In the genomic region with DNA sequence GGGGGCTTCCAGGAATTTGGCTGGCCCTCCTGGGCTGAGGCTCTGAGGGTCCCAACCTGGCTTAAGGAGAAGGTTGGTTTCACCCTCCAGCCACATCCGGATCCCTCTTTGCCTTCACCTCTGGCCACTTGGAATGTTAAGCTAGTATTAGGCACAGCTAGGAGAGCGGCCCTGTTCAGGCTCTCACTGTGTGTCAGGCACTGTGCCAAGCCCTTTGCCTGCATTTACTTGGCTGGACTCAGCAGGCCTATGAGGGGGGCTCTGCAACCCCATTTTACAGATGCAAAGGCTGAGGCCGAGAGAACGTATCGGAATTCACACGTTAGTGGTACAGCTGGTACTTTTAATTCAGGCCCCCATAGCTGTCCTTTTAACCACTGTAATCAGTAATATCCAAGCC, we compare ENCODE assay signal across 11 mouse cellular contexts. TPM values are rescaled to one million over a fixed set of nuclear protein-coding genes. Genes with fewer than 3 reads are reported as not detected.
A peak's percentile ranks its signal among the peaks of the same experiment; 100 is the strongest.
DNase-seq lines count a peak whose midpoint lies in the region; ATAC-seq and TF ChIP-seq lines count a peak whose summit lies in the region.
"Had no signal": no experiment of that assay in that cellular context is flagged by ENCODE, and none has a peak within 500 bp of the region (broad histone marks: within the 10 kb centered on the region; RNA-seq: fewer than 3 reads in every experiment).

No protein-coding gene starts in this region.

- H3K4me3 ChIP-seq in left cerebral cortex, adult 2 months = no peak overlapping the region
- no peak overlapping the region for H3K4me3 ChIP-seq in hindbrain, embryonic 13.5 days
- no peak overlapping the region for H3K4me3 ChIP-seq in neural tube, embryonic 13.5 days
- H3K4me3 ChIP-seq: erythroblast, embryonic 14.5 days; limb, embryonic 13.5 days had no signal

- no peaks in the 10 kb centered on the region for H3K9me3 ChIP-seq in hindbrain, embryonic 13.5 days
- no peaks in the 10 kb centered on the region for H3K9me3 ChIP-seq in neural tube, embryonic 13.5 days
- H3K9me3 ChIP-seq: limb, embryonic 13.5 days had no signal

- no peak for ATAC-seq in hindbrain, embryonic 13.5 days (ENCODE audit: low FRiP score)
- ATAC-seq in neural tube, embryonic 13.5 days (ENCODE audit: low read depth) = no peak

- TF ChIP-seq CTCF in left cerebral cortex, adult 2 months (IDR thresholded peaks at IDR 0.05) = no peak

- H3K9ac ChIP-seq in hindbrain, embryonic 13.5 days = 0 out of 2 replicates have a peak overlapping the region, but pooled peaks have one; percentile 58
- no peak overlapping the region for H3K9ac ChIP-seq in neural tube, embryonic 13.5 days

- H3K36me3 ChIP-seq in hindbrain, embryonic 13.5 days = peaks cover 12% of the 10 kb centered on the region; the same call in 1 of the 2 replicates
- no peaks in the 10 kb centered on the region; the same call in 1 of the 2 replicates for H3K36me3 ChIP-seq in neural tube, embryonic 13.5 days

- peak; percentile 49 for DNase-seq in adrenal gland, postnatal 10 days
- no peak for DNase-seq in adrenal gland, postnatal 25 days
- peak; percentile 63 for DNase-seq in left cerebral cortex, postnatal 4 days
- DNase-seq in left cerebral cortex, adult 2 months (ENCODE audit: extremely low spot score in 1 of 2, low spot score in 2 of 2) = no peak
- DNase-seq in left cerebral cortex, postnatal 25 days (ENCODE audit: low spot score in 2 of 2) = no peak
- DNase-seq in layer of hippocampus, adult 11-12 months (ENCODE audit: low spot score) = no peak
- DNase-seq: heart, postnatal 4 days had no signal

- WGBS in hindbrain, embryonic 13.5 days = 72% methylated on average over 6 of the region's 6 CpGs
- 79% methylated on average over 6 of the region's 6 CpGs for WGBS in neural tube, embryonic 13.5 days

- intact Hi-C loops in left cerebral cortex, postnatal 4 days (cut with DNase I) = no loop called here
- intact Hi-C loops in left cerebral cortex, adult 2 months (cut with DNase I) = no loop called here
- intact Hi-C loops in left cerebral cortex, postnatal 25 days (cut with DNase I) = no loop called here

- no peaks in the 10 kb centered on the region for H3K27me3 ChIP-seq in hindbrain, embryonic 13.5 days
- no peaks in the 10 kb centered on the region for H3K27me3 ChIP-seq in neural tube, embryonic 13.5 days
- H3K27me3 ChIP-seq: limb, embryonic 13.5 days had no signal

- H3K4me2 ChIP-seq in hindbrain, embryonic 13.5 days = no peak overlapping the region; the same call in 1 of the 2 replicates
- H3K4me2 ChIP-seq in neural tube, embryonic 13.5 days = no peak overlapping the region

- no peak overlapping the region for H3K27ac ChIP-seq in left cerebral cortex, adult 2 months
- peak overlapping the region; percentile 83 for H3K27ac ChIP-seq in hindbrain, embryonic 13.5 days
- H3K27ac ChIP-seq in neural tube, embryonic 13.5 days (replicated peaks) = peak overlapping the region; percentile 79

- H3K4me1 ChIP-seq in hindbrain, embryonic 13.5 days (replicated peaks) = peaks cover 97% of the 10 kb centered on the region
- H3K4me1 ChIP-seq in neural tube, embryonic 13.5 days (replicated peaks) = peaks cover 89% of the 10 kb centered on the region

RNA-seq across cellular contexts. Expression of a gene that starts 12.6 kb away (rescaled TPM):
- total RNA-seq in adrenal gland, postnatal 10 days (2021) = 10 to 100 TPM; 50.8 to 74.3 TPM
- total RNA-seq in adrenal gland, postnatal 25 days (2021) = 91.4 and 96.4 TPM in 2 replicates
- 100 to 1,000 TPM in 1 of 2 experiments, 10 to 100 TPM in 1; 94.1 to 102 TPM for total RNA-seq in left cerebral cortex, postnatal 4 days (2021)
- total RNA-seq in left cerebral cortex, adult 2 months (2021) = 100 to 1,000 TPM; 108 to 132 TPM
- polyA plus RNA-seq in hindbrain, embryonic 13.5 days (2015; fragmentation: Nextera tagmentation; extraction: Ambion mirVana) = 11.0 and 12.5 TPM in 2 replicates
- polyA plus RNA-seq in neural tube, embryonic 13.5 days (2015; fragmentation: Nextera tagmentation; extraction: Ambion mirVana) = 9.4 and 9.9 TPM in 2 replicates
- 10 to 100 TPM; 88.2 to 97.6 TPM for total RNA-seq in left cerebral cortex, postnatal 25 days (2021)

RNA-seq across cellular contexts. Expression of a gene that starts 49.7 kb away (rescaled TPM):
- 1 to 10 TPM; 1.3 to 1.6 TPM for total RNA-seq in adrenal gland, postnatal 10 days (2021)
- total RNA-seq in adrenal gland, postnatal 25 days (2021) = 0.33 TPM in 1 of 2 replicates, not detected in the other
- under 1 TPM; 0.42 to 0.44 TPM for total RNA-seq in left cerebral cortex, postnatal 4 days (2021)
- total RNA-seq in left cerebral cortex, adult 2 months (2021) = under 1 TPM; 0.23 TPM
- 0.13 TPM in 1 of 2 replicates, not detected in the other for polyA plus RNA-seq in hindbrain, embryonic 13.5 days (2015; fragmentation: Nextera tagmentation; extraction: Ambion mirVana)
- polyA plus RNA-seq in neural tube, embryonic 13.5 days (2015; fragmentation: Nextera tagmentation; extraction: Ambion mirVana) = not detected in 2 replicates
- under 1 TPM; 0.18 to 0.25 TPM for total RNA-seq in left cerebral cortex, postnatal 25 days (2021)

Comparison
In these comparisons a context has a peak if more than half of its experiments do, and no peak if none do; other contexts are left out.
1. DNase-seq: peak in adrenal gland, postnatal 10 days (single experiment) and left cerebral cortex, postnatal 4 days (single experiment); none in adrenal gland, postnatal 25 days (single experiment), left cerebral cortex, adult 2 months (0 of 2), left cerebral cortex, postnatal 25 days (0 of 2) and layer of hippocampus, adult 11-12 months (single experiment).